Mouse (Mus musculus): Measurements from ENCODE around the gene Med28.

- TF ChIP-seq GATA1 (IDR thresholded peaks at IDR 0.05; ENCODE audit: low read length): no peak
- TF ChIP-seq TAL1 (IDR thresholded peaks at IDR 0.05; ENCODE audit: low read length): no peak
Measured at GRCm38 (mm10) chr5:45473521-45473920, 46.5 kb upstream of the Med28 start.

All from erythroblast, embryonic 14.5 days (primary cell).